Mouse (Mus musculus) cerebellum, adult 11-12 months (tissue): ENCODE results near the gene Tbc1d24.

Experiments
- DNase-seq: peaks from one replicate; pipeline ENCODE4 v3.0.0; 2022

The Tbc1d24 gene

DNA sequence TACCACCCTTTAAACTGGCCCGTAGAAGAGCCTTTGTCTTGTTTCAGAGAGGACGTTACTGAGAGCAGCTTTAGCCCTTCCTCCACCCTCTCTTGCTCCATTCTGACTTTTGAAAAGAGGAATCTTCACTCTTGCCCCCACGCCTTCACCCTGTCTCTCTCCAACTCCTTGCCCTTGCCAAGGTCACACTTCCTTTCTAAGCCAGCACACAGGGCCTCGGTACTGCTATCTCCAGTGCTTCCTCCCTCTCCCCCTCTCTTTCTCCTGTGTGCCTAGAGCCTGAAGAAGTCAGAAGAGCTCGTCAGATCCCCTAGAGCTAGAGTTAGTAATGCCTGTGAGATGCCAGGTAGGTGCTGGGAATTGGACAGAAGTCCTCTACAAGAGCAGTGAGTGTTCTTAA lies 34.6 kb downstream of the Tbc1d24 start:
- DNase-seq: no peak

DNA sequence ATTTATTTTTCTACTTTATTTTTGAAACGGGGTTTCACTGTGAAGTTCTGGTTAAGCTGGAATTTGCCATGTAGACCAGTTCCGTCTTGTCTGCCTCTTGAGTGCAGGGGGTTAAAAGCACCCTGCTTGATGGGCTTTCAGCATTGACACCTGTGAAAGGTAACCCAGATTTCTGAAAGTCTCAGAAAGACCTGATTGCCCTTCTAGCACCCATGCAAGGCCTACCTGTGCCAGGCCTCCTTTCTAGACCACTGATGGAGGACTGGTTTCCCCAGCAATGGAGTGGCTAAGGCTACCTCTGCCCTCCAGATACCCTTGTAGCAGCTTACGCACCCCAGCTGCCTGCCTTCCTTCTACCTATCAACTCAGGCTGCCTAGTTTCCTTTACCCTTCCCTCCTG lies 35.2 kb downstream of the Tbc1d24 start:
- DNase-seq: no peak

DNA sequence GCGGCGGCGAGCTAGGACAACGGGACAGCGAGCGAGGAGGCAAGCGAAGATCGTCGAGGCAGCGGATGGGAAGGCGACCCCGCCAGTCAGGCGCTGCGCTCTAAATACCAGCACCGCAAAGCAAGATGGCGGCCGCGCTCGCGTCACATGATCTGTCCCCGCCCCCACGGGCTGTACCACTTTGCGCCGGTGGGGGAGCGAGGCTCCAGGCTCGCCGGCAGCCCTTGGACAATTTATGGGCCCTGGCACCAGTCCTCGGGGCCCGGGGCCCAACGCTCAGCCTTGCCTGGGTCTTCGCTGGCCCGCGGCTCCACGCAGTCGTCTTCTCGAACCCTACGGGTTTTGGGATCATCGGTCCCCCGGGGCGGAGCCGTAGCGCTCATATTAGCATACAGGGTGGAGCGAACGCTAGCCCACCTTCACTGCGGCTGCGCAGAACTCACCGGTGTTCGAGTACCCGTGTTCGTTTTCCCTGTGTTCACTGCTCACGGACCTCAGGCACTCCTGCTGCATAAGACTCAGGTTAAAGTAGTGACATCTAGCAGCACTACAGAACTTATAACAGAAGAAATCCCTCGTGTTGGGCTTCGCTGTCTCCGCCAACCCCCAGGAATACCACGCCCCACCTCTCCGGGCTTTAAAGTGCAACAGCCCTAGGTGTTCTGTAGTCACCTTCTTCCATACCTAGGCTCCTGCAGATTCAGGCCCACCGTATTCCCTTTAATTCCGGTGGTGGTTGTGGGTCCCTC lies 35.9 kb downstream of the Tbc1d24 start, which contains the start of gene Atp6v0c:
Gene Atp6v0c, minus strand, starts transcription at position 386 of the 749 bp plus-strand sequence.
- peak; percentile 96 for DNase-seq

DNA sequence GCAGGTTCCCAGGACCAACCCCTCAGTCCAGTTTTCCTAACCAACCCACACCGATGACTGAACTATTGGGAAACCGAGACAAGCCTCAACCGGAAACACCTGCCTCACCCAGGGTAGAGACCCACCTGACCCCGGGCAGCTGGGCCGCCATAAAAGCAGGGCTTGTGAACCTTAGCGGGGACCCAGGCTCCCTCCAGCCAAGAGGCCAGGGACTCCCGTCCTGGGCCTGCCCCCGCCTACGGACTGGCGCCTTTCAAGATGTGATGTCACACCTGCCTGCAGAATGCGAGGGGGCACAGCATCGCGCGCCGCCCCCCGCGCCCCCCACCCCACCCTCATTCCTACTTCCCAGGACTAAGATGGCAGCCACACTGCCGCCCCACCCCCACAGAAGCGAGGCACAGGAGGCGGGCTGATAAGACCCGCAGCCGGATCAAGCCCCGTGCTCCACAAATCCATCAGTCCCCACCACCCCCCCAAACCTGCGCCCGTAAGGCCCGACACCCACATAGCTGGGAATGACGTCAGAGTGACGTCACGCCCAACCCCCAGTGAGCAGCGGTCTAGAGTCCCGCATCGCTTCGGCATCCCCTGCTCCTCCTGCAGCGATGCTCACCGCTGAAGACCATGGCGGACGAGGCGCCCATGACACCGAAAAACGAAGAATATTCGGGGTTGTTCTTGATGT lies 36.6 kb downstream of the Tbc1d24 start:
- peak; percentile 84 for DNase-seq

GRCm38 (mm10) chr17:24167891-24168505 lies 37.4 kb downstream of the Tbc1d24 start:
- peak; percentile 50 for DNase-seq

GRCm38 (mm10) chr17:24167120-24167519 lies 38.2 kb downstream of the Tbc1d24 start:
- DNase-seq: no peak

GRCm38 (mm10) chr17:24164566-24165259 lies 40.6 kb downstream of the Tbc1d24 start:
- DNase-seq: no peak

DNA sequence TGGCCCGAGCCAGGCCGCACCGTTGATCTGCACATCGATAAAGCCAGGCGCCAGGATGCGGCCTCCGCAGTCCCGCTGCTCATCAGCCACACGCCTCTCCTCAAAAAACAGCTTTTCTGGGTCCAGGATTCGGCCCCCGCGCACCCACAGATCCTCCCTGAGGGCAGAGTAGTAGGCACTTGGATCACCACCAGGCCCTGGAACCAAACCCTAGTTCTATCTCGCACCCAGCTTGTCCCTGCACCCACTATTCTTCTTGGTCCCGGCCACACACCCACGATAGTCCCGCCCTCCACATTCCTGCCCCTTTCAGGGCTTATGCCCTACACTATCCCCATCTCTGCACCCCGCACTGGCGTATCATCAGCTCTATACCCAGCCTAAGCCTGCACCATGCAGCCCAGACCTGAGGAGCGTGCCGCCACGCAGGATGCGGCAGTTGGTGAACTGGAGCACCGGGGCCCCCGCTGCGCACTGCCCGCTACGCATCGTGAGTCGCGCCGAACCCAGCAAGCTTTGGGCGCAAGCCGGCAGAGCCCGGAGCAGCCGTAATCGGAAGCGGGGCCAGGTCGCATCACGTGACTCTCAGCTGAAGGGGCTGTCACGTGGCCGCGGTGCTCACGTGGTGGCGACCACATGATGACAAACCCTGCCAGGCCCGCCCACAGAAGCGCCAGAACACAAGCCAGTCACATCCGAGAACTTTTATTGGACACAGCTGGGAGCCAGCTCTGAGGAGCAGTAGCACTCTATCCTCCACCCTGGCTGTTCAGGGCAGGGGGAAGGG lies 42.0 kb downstream of the Tbc1d24 start, which contains the start of gene Amdhd2:
Gene Amdhd2, minus strand, starts transcription at position 591 of the 787 bp plus-strand sequence.
- DNase-seq: peak; percentile 94

GRCm38 (mm10) chr17:24162584-24163175 lies 42.7 kb downstream of the Tbc1d24 start:
- DNase-seq: peak; percentile 56

DNA sequence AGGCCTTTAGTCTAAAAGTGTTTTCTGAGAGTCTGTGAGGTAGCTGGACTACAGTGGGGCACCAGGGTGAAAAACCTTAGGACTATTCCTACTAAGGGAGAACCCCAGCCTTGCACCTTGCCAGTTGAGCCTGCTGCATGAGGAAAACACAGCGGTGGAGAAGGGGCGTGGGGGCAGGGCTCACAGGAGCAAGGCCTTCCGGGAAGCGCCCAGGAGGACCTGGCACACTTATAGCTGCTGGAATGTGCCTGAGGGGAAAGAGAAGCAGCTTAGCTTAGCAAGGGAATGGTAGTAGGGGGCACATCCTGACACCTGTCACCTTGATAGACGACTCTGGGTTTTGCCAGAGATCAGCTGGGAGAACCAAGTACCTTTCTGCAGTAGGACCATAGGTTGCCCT lies 43.9 kb downstream of the Tbc1d24 start:
- no peak for DNase-seq

GRCm38 (mm10) chr17:24157526-24157925 lies 47.8 kb downstream of the Tbc1d24 start:
- DNase-seq: no peak

DNA sequence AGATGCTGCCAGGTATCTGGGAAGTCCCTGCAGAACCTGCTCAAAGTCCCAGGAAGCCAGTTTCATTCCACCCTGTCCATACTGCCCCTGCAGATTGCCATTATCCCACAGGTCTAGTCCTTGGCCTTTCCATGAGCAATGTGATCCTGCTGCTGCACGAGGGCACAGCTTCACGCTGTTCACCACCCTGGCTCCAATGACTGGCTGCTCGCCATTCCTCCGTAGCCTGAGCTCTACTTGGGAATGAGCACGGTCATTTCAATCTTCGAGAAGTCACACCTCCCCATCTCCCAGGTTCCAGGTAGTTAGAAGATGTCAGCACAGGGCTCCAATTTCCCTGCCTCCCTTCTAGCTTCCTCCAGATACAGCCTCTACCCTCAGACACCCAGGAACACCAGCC lies 48.2 kb downstream of the Tbc1d24 start:
- no peak for DNase-seq

DNA sequence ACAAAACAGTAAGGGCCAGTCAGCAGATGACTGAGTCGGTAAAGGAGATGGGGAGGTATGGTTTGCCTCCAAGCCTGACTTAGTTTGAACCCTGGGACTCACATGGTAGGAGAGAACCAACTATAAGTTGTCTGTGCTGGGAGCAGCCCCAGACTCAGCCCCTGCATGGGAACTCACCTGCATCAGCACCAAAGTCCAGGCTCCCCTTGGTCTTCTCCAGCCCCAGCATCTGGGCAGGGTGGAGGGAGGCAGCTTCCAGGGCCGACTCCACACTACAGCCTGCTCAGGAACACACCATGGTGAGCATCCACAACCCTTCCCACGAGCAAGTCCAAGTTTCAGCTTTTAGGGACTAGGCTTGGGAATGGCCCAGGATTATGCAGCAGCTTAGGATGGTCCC lies 49.0 kb downstream of the Tbc1d24 start:
- DNase-seq: no peak

- no peak for DNase-seq
These were observed 49.6 kb downstream of the Tbc1d24 start for GRCm38 (mm10) chr17:24155742-24156141.

- no peak for DNase-seq
These were observed 50.9 kb downstream of the Tbc1d24 start for GRCm38 (mm10) chr17:24154463-24154862.

GRCm38 (mm10) chr17:24151890-24152563 lies 53.3 kb downstream of the Tbc1d24 start:
- DNase-seq: peak; percentile 75

GRCm38 (mm10) chr17:24151382-24151781 lies 54.0 kb downstream of the Tbc1d24 start:
- no peak for DNase-seq

DNA sequence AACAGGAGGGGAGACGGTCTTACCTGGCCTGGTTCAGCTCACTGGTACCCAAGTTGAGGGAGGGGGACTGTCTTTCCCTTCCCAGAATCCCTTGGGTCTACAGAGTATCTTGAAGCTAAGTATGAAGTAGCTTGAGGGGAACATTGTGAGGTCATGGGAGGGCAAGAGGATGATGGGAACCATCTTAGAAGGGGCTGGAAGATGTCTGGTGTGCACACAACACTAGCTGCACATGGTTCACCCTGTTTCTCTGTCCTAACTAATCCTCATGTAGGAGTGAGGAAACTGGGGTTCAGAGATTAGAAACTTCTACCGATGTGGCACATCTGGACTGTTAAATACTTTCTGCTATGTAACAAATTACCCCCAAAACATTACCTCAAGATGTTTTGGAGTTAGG lies 54.5 kb downstream of the Tbc1d24 start, which contains the start of gene Pdpk1:
Gene Pdpk1, minus strand, starts transcription at position 101 of the 400 bp plus-strand sequence.
- no peak for DNase-seq

DNA sequence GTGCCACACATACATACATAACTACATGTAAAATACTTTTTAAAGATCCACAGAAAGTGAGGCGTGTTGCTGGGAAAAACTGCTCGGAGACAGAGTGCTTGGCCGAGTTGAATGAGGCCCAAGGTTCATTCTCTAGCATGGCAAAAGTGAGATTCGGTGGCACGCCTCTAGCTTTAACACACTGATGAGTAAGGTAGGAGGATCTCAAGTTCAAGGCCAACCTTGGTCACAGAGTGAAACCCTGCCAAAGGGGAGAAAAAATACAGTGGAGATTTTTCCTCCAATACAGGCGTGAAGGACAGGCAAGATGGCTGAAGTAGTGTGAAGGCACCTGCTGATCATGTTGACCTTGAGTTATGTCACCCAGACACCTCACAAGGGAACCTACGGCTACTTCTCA lies 55.9 kb downstream of the Tbc1d24 start:
- no peak for DNase-seq

DNA sequence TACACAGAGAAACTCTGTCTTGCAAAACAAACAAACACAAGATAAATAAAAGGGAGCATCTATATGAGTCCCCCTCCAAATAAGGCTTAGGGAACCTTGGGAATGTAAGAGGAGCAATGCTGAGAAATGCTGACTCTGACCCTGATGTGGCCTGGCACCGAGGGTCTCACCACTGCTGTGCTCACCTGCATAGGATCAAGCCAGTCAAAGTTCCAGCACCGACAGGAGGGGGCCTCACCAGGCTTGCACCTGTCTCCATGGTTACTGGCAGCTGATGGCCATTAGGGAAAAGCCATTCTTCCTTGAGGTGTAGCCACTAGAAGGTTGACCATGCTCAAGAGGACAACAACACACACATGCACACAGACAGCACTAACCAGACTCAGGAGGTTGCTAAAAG lies 62.5 kb downstream of the Tbc1d24 start:
- DNase-seq: no peak

- peak; percentile 98 for DNase-seq
These were observed 63.9 kb downstream of the Tbc1d24 start for GRCm38 (mm10) chr17:24141425-24141920.
